Mouse (Mus musculus): ENCODE data around the gene Plch2. TPM values are rescaled to one million over a fixed set of nuclear protein-coding genes. Genes with fewer than 3 reads are reported as not detected.

The Plch2 gene
- polyA plus RNA-seq, 1 experiment from 2014 or later = 9.0 TPM

DNA sequence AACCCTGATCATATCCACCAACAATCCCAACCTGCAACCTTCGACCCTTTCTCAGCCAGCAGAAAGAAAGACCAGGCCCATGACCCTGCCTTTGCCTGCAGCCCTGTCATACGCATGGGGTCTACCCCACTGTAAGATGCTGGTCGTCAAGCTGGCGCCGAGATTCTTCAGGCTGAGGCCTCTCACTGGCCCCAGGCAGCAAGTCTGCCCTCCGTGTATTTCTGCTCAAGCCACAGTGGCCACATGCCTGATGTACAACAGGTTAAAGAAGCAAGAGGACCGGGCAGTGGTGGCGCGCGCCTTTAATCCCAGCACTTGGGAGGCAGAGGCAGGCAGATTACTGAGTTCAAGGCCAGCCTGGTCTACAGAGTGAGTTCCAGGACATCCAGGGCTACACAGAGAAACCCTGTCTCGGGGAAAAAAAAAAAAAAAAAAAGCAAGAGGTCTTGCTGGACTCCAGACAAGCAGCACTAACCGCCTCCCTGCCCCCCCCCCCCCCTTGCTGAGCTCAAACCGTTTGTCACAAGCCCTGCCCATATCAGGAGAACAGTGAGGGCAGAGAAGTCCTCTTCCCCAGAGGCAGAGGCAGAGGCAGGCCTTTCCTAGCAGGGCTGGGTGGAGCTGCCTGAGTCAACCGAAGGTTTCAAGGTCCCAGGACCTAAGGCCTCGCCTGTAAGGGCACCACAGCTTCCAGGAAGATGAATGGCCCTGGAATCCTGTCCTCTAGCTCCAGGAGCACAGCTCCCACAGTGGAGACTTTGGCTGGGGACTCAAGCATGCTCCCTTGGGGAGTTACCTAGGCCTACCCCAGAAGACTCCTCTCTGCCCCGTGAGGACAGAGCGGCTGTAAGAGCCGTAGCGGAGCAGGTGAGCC lies 74.1 kb downstream of the Plch2 start:
- ATAC-seq = no peak

DNA sequence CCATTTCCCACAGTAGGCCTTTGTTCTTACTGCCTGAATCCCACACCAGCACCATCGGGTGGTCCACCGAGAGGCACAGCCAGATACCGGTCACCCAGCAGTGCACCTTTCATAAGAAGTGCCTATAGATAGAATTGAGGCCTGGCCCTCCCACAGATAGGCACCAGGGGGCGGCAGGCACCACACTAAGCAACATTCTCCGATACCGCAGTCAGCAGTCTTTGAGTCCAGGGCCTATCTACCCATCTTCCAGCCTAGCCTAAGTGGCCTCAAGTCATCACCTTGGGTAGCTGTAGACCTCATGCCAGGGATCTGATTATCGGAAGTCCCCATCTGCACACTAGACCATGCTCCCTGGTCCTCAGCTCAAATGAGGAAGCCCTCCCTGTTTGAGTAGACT lies 75.1 kb downstream of the Plch2 start:
- H3K4me1 ChIP-seq (replicated peaks) = peaks cover 26% of the 10 kb centered on the region
- H3K36me3 ChIP-seq = peaks cover 47% of the 10 kb centered on the region
- H3K9me3 ChIP-seq = no peaks in the 10 kb centered on the region
- no peak overlapping the region for H3K27ac ChIP-seq
- 43% methylated on average over 7 of the region's 7 CpGs for WGBS
- H3K27me3 ChIP-seq = peaks cover 23% of the 10 kb centered on the region
- no peak overlapping the region for H3K4me2 ChIP-seq (replicated peaks)
- peak; percentile 68 for ATAC-seq
- no peak overlapping the region for H3K9ac ChIP-seq (replicated peaks)
- no peak overlapping the region for H3K4me3 ChIP-seq (replicated peaks)

More for the DNA sequence above, 74.1 kb downstream of the Plch2 start:
- WGBS = 81% methylated on average over 19 of the region's 19 CpGs
- Histone ChIP-seq H3K27ac (no peak overlapping the region), H3K27me3 (peaks cover 25% of the 10 kb centered on the region), H3K4me1 (replicated peaks) (peaks cover 26% of the 10 kb centered on the region), H3K36me3 (peaks cover 38% of the 10 kb centered on the region), H3K4me3 (replicated peaks) (no peak overlapping the region), H3K4me2 (replicated peaks) (no peak overlapping the region), H3K9ac (replicated peaks) (no peak overlapping the region), H3K9me3 (no peaks in the 10 kb centered on the region)

DNA sequence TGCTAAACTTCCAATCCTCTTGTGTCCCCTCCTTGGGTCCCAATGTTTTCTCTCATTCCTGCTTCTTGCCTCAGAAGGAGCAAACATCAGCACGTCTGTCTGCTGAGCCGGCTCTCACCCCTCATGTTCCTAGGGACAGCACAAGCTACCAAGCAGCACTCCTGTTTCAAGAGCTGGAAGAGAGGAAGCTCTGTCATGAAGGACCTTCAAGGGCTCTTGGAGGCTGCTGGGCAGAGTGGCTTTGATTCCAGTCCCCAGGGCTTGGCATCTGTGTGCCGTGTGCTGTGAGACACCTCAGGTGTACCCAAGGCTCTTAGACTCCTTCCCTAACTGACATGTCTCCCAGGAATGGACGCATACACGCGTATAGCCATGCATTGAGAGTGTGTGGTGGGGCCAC lies 75.5 kb downstream of the Plch2 start:
- Histone ChIP-seq H3K36me3 (peaks cover 52% of the 10 kb centered on the region), H3K4me2 (replicated peaks) (no peak overlapping the region), H3K4me1 (replicated peaks) (peaks cover 22% of the 10 kb centered on the region), H3K27ac (no peak overlapping the region), H3K27me3 (peaks cover 23% of the 10 kb centered on the region), H3K9me3 (no peaks in the 10 kb centered on the region), H3K9ac (replicated peaks) (no peak overlapping the region), H3K4me3 (replicated peaks) (no peak overlapping the region)
- 87% methylated on average over 6 of the region's 6 CpGs for WGBS
- ATAC-seq = no peak

DNA sequence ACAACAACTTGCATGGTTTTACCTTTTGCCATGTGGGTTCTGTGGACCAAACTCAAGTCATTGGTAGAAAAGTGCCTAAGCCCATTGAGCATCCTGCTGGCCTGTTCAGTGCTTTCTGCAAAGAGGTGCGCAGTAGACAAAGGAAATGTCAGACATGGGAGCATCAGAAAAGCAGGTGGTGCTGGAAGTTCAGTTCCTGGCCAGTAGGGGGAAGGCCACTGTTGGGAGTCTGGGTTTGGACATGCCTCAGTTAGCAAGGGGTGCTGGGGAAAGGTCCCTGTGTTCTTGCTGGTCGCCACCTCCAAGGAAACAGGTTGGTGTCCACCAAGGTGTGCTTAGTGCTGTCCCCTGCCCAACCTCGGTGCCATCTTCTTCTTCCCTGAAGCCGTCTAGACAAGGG lies 76.5 kb downstream of the Plch2 start:
- no peak overlapping the region for H3K4me2 ChIP-seq (replicated peaks)
- 85% methylated on average over 4 of the region's 4 CpGs for WGBS
- H3K27me3 ChIP-seq = peaks cover 18% of the 10 kb centered on the region
- H3K27ac ChIP-seq = no peak overlapping the region
- no peak overlapping the region for H3K4me3 ChIP-seq (replicated peaks)
- peaks cover 61% of the 10 kb centered on the region for H3K36me3 ChIP-seq
- H3K4me1 ChIP-seq (replicated peaks) = peaks cover 13% of the 10 kb centered on the region
- no peaks in the 10 kb centered on the region for H3K9me3 ChIP-seq
- H3K9ac ChIP-seq (replicated peaks) = no peak overlapping the region
- ATAC-seq = no peak

DNA sequence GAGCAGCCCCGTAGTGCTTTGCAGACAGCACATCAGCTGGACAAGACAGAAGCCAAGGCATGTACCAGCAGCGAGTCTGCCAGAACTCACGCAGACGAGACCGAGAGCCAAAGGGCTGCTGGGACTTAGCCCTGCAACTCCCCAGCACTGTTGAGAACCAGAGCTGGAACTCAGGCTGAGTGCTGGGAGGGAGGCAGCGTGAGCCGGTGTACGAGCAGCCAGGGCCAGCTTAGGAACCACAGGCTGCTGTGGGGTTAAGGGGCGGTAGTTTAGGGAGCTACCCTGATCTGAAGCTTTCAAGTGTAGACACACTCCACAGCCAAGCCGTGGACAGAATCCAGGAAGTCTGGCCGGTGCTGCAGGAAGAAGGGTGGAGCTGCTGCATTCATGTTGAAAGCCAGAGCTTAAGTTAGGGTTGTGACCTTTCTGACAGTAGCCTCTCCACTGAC lies 82.4 kb downstream of the Plch2 start:
- no peaks in the 10 kb centered on the region for H3K27me3 ChIP-seq
- no peak overlapping the region for H3K9ac ChIP-seq (replicated peaks)
- no peaks in the 10 kb centered on the region for H3K4me1 ChIP-seq (replicated peaks)
- 94% methylated on average over 11 of the region's 11 CpGs for whole genome bisulfite sequencing
- no peak for ATAC-seq
- no peak overlapping the region for H3K27ac ChIP-seq
- H3K4me3 ChIP-seq (replicated peaks) = no peak overlapping the region
- no peaks in the 10 kb centered on the region for H3K9me3 ChIP-seq
- no peak overlapping the region for H3K4me2 ChIP-seq (replicated peaks)
- peaks cover 100% of the 10 kb centered on the region for H3K36me3 ChIP-seq

DNA sequence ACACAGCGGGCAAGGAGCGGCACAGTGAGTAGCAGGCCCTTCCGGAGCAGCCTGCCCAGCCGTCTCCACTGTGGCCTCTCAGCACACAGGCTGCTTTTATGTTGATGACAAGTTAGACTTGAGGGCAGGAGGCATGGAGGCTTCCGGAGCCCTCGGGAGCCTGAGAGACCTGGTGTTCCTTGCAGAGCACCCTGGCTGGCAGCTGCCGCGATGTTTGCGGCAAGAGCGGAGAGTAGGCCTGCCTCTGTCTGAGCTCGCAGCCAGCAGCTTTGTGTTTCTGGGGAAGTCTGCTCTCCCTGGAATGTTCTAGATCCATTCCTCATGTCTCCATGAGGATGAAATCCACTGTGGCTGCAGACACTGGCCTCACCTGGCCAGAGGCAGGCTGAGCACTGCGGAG lies 84.0 kb downstream of the Plch2 start:
- no peaks in the 10 kb centered on the region for H3K4me1 ChIP-seq (replicated peaks)
- H3K9me3 ChIP-seq = no peaks in the 10 kb centered on the region
- no peak overlapping the region for H3K9ac ChIP-seq (replicated peaks)
- 96% methylated on average over 12 of the region's 12 CpGs for WGBS
- H3K4me2 ChIP-seq (replicated peaks) = no peak overlapping the region
- H3K27ac ChIP-seq = no peak overlapping the region
- ATAC-seq = no peak
- H3K4me3 ChIP-seq (replicated peaks) = no peak overlapping the region
- H3K36me3 ChIP-seq = peaks cover 84% of the 10 kb centered on the region
- no peaks in the 10 kb centered on the region for H3K27me3 ChIP-seq

DNA sequence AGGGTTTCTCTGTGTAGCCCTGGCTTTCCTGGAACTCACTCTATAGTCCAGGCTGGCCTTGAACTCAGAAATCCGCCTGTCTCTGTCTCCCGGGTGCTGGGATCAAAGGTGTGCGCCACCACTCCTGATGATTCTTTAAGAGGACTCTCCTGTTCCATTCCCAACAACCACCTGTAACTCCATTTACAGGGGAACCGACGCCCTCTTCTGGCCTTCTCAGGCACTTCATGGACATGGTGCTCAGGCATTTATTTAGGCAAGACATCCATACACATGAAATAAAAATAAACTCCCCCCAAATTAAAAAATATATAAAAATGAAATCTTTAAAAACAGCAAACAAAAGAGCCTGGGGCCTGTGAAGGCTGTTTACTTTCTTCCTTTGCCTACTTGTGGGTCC lies 89.4 kb downstream of the Plch2 start:
- ATAC-seq = no peak
- H3K4me3 ChIP-seq (replicated peaks) = no peak overlapping the region
- H3K9me3 ChIP-seq = no peaks in the 10 kb centered on the region
- H3K4me1 ChIP-seq (replicated peaks) = peaks cover 37% of the 10 kb centered on the region
- H3K4me2 ChIP-seq (replicated peaks) = no peak overlapping the region
- no peaks in the 10 kb centered on the region for H3K27me3 ChIP-seq
- WGBS = 50% methylated on average over 5 of the region's 5 CpGs
- H3K9ac ChIP-seq (replicated peaks) = no peak overlapping the region
- no peak overlapping the region for H3K27ac ChIP-seq
- H3K36me3 ChIP-seq = peaks cover 30% of the 10 kb centered on the region

DNA sequence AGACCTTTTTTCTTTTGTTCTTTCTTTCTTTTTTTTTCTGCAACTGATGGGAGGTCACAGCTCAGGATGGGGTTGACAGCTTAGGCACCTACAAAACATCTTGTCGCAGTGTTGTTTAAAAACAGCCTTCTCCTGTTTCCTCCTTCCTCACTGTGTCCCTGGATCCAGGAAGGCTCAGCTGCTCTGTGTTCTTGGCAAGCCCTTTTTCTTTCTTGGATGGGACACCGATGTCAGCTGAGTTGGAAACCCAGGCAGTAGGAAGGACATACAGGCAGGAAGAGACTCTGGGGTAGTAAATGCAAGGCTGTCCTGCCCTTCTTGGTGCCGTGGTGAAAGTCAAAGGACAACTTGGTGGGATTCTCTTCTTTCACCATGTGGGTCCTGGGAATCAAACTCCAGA lies 90.7 kb downstream of the Plch2 start:
- Histone ChIP-seq H3K27me3 (no peaks in the 10 kb centered on the region), H3K4me1 (replicated peaks) (peaks cover 48% of the 10 kb centered on the region), H3K4me2 (replicated peaks) (peak overlapping the region; percentile 84), H3K9me3 (no peaks in the 10 kb centered on the region), H3K36me3 (peaks cover 17% of the 10 kb centered on the region), H3K4me3 (replicated peaks) (peak overlapping the region; percentile 83), H3K27ac (peak overlapping the region; percentile 5; the same call in 1 of the 2 replicates), H3K9ac (replicated peaks) (peak overlapping the region; percentile 91)
- 57% methylated on average over 3 of the region's 3 CpGs for WGBS
- ATAC-seq = no peak

DNA sequence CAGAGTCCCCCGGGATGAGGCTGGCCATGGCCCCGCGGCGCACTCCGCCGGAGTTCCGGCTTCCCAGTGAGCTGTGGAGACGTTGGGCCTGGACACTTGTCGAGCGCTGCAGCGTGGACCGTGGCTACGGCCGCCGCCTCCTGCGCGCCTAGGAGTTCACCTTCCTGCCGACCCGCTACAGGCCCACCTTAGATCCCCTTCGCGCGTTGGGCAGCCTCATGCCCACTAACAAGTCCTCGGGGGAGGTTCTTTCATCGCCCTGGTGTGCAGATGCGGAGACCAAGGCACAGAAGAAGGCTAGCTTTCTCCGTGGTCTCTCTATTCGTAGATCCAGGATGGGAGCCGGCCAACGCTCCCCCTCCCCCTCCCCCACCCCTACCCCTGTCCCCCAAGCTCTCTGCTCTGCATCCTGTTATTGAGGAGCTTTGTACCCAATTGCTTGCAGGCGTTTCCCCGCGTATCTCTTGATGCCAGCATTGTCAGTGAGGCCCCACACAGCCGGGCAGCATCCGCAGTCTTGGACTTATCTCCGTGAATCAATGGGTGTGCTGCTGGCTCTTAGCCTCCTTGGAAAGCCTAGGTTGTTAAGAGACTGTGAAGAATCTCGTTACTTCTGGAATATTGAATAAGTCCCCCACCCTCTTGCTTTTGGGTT lies 91.9 kb downstream of the Plch2 start:
- Histone ChIP-seq H3K4me3 (replicated peaks) (peak overlapping the region; percentile 83), H3K9me3 (no peaks in the 10 kb centered on the region), H3K9ac (replicated peaks) (peak overlapping the region; percentile 91), H3K27me3 (0 out of 2 replicates have a peak, but pooled peaks cover 2% of the 10 kb centered on the region), H3K4me1 (replicated peaks) (peaks cover 58% of the 10 kb centered on the region), H3K27ac (peak overlapping the region; percentile 93), H3K4me2 (replicated peaks) (peak overlapping the region; percentile 84), H3K36me3 (peaks cover 5% of the 10 kb centered on the region)
- under 1% methylated on average over 36 of the region's 36 CpGs for WGBS
- no peak for ATAC-seq

DNA sequence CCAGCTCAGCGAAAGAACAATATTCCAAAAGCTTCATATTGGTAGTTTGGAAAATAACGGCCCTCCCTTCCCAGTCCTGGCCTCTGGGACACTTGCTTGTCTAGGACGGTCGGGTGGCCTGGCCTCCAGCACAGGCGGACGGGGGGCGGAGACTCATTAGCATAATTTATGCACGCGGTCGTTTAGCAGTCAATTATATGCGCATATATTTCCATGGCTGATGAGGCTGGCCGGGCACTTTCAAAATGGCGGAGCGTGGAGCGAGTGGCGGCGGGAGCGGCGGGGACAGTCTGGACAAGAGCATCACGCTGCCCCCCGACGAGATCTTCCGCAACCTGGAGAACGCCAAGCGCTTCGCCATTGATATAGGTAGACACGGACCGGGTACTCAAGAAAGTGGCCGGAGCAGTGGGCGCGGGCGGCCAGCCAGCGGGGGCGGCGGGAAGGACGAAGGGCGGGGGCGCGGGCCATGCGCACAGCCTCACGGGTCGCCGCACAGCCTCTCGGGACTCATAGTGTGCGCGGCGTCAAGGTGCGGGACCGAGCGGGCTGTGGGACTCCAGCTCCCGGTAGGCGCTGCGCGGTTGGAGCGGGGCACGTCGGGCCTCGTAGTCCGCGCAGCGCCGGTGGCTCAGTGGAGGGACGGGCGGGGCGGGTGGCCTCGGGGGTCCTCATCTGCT lies 92.5 kb downstream of the Plch2 start, which contains the start of gene Pank4:
Pank4 (plus strand) TSS at position 223 of the 680 bp plus-strand sequence.
- Histone ChIP-seq H3K36me3 (no peaks in the 10 kb centered on the region; the same call in none of the 2 replicates), H3K4me3 (replicated peaks) (peak within 1 kb of the TSS; percentile 83), H3K4me1 (replicated peaks) (peaks cover 64% of the 10 kb centered on the region), H3K27me3 (0 out of 2 replicates have a peak, but pooled peaks cover 8% of the 10 kb centered on the region), H3K9ac (replicated peaks) (peak within 1 kb of the TSS; percentile 96), H3K4me2 (replicated peaks) (peak within 1 kb of the TSS; percentile 84), H3K27ac (peak within 1 kb of the TSS; percentile 93), H3K9me3 (no peaks in the 10 kb centered on the region)
- WGBS = under 1% methylated on average over 65 of the region's 66 CpGs
- ATAC-seq = peak; percentile 90

DNA sequence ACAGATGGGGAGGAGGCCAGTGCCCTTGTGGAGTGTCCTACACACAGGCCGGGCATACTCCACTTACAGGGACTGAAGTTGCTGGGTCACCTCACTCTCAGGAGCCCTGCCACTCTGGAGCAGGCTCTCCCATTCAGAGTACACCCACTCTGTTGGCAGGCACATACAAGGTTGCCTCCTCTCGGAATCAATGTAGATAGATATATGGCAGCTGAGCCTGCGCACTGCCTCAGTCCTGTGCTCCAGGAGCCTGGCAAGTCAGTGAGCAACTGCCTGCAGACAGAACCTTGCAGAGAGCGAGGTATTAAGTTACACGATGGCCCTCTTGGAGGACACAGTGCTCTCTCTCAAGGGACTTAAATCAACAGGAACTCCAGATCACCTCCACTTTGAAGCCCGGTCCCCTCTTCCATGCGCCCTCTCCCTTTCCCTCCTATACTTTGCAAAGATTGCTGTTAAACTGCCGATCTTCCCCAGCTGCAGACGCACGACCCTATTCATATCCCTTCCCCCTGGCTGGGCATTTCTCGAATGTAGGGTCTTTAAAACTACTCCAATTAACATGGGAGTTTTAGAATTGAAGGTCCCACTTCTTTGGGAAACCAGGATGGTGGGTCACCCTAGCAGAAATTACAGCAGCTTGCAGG lies 93.3 kb downstream of the Plch2 start:
- peak overlapping the region; percentile 93 for H3K27ac ChIP-seq
- no peaks in the 10 kb centered on the region for H3K9me3 ChIP-seq
- H3K27me3 ChIP-seq = peaks cover 11% of the 10 kb centered on the region; the same call in 1 of the 2 replicates
- peak overlapping the region; percentile 83 for H3K4me3 ChIP-seq (replicated peaks)
- ATAC-seq = 0 out of 2 replicates have a peak, but pooled peaks have one; percentile 1
- 5% methylated on average over 11 of the region's 11 CpGs for WGBS
- peak overlapping the region; percentile 84 for H3K4me2 ChIP-seq (replicated peaks)
- H3K4me1 ChIP-seq (replicated peaks) = peaks cover 72% of the 10 kb centered on the region
- peak overlapping the region; percentile 96 for H3K9ac ChIP-seq (replicated peaks)
- no peaks in the 10 kb centered on the region; the same call in 1 of the 2 replicates for H3K36me3 ChIP-seq
